Mouse (Mus musculus) natural killer cell, adult 2 months (primary cell): ENCODE data around the gene Slc12a8.

Experiments used
- DNase-seq, 2 experiments: peaks; one replicate each; pipeline ENCODE4 v3.0.0; 2022; ENCODE audit warnings: low spot score in 2 of 2

Gene Slc12a8

DNA sequence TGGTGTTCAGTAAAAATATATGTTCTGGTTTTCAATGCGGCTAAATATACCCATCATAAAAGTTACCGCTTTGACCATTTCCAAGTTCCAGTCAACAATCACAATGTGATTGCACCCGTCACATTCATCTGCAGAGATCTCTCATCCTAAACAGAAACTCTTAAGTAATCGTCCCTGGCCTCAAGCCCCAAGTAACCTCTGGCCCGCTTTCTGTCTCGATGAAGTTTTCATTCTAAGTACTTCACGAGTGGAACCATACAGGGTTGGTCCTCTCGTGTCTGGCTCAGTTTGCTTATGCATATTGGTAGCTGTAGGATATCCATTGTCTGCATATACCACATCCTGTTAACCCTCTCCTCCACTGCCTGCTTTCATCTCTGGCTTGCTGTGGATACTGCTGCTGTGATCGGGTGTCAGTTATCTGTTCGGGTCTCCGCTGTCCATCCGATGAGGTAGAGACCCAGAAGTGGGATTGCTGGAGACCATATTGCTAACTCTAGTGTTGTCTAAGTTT, 181.2 kb downstream of the Slc12a8 start:
- DNase-seq, result no peak

GRCm38 (mm10) chr16:33700584-33700983, 183.5 kb downstream of the Slc12a8 start:
- no peak for DNase-seq

- no peak for DNase-seq
Observed at GRCm38 (mm10) chr16:33701872-33702271, 184.7 kb downstream of the Slc12a8 start.

DNA sequence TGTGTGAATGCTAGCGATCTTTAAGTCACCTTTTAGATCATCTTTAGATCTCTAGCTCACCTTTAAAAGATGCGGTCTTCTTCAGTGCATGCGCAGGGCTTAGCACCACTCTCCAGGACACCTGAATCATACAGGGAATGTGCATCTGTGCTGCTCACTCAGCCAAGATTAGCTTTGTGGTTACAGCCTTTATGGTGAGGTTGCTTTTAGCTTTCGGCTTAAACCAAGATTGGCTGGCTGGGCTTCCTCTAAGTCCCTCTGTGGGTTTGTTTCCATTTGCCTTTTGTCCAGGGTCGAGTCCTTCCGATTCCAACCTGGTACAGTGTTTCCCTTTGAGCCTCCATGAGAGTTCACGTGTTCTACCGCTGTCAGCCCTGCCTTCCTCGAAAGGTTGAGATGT, 187.2 kb downstream of the Slc12a8 start:
- DNase-seq, result no peak

- DNase-seq, result no peak
Observed at GRCm38 (mm10) chr16:33705258-33705657, 188.1 kb downstream of the Slc12a8 start.

GRCm38 (mm10) chr16:33706111-33706890, 189.2 kb downstream of the Slc12a8 start:
- DNase-seq, result no peak

GRCm38 (mm10) chr16:33708031-33708430, 190.9 kb downstream of the Slc12a8 start:
- DNase-seq, result peak in 1 of 2 experiments; percentile 39

DNA sequence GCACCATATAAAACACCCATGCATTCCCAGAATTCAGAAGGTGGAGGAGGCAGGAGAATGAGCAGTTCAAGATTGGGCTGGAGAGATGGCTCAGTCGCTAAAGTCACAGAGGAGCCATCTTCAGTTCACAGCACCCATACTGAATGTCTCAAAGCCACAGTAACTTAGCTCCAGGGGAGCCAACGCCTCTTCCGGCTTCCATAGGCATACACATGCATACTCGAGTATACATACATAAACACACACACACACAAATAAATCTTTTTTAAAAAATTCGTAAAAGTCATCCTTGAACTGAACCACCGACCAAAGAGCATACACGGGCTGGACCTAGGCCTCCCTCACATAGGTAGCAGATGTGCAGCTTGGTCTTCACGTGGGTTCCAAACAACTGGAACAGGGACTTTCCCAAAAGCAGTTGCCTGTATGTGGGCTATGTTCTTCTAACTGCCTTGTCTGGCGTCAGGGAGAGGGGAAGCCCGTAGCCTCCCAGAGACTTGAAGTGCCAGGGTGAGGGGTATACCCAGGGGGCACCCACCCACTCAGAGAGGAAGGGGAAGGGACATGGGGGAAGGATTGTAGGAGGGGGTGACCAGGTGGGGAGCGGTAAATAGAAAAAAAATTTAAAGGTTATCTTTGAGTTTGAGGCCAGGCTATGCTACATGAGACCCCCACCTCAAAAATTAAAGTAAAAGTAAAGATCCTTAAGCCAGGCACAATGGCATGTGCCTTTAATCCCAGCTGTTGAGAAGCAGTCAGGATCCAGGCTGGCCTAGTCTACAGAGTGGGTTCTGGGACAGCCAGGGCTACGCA, 191.7 kb downstream of the Slc12a8 start:
- DNase-seq, result no peak
